Mouse (Mus musculus) spleen, postnatal 4 days (tissue): Measurements from ENCODE around the gene Ttll4.
A peak's percentile ranks its signal among the peaks of the same experiment; 100 is the strongest.

Experiments used
- DNase-seq, 2 experiments: peaks; one replicate each; pipeline ENCODE4 v3.0.0; 2022; ENCODE audit warnings: low spot score in 2 of 2

Ttll4 gene

DNA sequence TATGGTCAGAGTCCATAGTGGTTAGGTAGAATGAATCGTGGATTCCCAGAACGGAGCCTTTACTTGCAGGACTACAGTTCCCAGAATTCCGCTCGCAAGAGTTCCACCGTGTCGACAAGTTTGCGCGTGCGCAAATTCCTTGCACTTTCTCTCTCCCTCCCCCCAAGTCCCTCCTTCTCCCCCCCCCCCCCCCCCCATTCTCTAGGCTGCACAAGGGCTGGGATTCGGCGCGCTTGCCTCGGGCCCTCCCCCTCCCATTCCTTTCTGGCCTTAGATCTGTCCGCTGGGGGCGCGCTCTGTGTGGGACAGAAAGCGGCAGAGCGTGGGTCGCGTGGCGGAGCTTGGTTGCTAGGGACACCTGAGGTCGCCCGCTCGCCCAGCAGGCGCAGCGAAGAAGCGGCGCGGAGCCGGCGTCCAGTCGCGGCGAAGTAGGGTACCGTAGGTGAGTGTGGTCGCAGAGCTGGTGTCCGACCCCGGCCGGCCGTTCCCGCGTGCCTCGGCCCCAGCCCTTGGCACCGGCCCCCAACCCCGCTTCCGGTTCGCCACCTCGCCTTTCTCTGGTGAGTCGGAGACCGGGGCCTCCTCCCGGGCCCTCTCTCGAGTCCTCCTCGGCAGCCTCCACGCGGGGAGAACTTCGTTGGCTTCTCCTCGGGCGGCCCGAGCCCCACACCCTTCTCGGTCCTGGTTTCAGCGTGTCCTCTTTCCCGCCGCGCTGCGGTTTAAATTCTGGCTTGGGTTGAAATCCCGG, at the start of gene Ttll4:
TSS of gene Ttll4 (plus strand) at position 298 of the 748 bp plus-strand sequence.
- DNase-seq: peak; percentile 86 to 92

DNA sequence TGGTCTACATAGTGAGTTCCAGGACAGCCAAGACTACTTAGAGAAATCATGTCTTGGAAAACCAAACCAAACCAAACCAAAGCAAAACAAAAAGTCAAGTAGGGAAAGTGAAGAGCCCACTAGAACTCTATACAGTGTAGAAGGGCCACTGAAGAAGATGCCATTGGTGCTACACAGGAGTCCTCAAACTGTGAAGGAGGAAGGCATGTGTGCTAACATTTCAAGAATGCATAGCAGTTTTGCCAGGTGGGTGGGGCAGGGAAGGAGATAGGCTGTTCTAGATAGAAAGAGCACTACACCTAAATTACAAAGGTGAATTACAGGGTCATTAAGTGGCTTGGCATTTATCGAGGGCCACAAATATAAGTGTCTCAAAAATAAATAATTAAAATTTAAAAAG, 37.4 kb upstream of the Ttll4 start:
- no peak for DNase-seq

- no peak for DNase-seq
These were observed 35.5 kb upstream of the Ttll4 start for GRCm38 (mm10) chr1:74626076-74626475.

DNA sequence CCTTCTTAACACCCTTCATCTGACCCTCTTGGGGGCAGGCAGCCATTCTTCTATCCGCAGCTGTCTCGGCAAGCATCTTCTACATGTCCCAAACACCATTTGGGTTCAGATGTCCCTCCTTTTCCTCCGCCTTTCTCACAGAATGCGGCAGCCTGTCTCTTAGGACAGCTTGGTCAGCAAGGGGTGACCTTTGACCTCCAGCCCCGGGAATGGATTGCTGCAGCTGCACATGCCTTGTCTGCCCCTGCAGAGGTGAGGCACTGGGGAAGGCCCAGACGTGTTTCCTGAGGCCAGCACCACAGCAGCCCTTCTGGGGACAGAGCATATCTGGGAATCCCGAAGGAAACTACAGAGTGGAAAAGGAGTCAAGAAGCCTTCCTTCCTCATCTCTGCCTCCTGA, 33.5 kb upstream of the Ttll4 start:
- no peak for DNase-seq

- no peak for DNase-seq
These were observed 28.8 kb upstream of the Ttll4 start for GRCm38 (mm10) chr1:74632734-74633133.

DNA sequence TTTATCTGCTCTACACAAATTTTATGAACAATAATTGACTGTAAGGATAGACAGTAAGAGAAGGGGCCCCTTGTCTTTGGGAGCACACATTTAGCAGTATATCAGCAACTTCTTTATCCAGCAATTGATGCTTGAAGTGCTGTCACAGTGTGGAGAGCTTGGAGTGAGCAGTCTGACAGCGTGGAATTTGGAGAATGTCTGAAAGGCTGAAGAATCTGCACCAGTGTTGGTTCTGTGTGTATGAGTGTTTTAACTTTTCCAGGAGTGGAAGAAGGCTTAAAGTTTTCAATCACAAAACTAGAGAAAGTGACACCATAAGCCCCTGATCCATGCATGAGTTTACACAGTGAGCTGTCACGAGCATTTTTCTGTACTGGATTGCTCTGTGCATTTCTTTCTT, 18.0 kb upstream of the Ttll4 start:
- DNase-seq: no peak

DNA sequence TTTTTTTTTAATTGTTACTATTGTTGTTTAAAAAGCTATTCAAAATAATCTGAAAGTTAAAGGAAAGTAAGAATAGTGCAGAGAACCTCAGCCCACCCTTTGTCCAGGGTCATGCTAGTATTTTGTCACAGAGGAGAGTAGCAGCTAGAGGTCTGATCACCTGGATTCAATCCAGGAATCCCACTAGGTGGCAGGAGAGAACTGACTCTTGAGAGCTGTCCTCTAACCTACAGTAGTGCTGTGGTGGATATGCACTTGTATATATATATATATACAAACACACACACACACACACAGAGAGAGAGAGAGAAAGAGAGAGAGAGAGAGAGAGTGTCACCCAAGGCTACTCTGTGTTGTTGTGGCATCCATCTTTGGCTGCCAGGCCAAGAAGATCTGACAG, 17.6 kb upstream of the Ttll4 start:
- DNase-seq: no peak

DNA sequence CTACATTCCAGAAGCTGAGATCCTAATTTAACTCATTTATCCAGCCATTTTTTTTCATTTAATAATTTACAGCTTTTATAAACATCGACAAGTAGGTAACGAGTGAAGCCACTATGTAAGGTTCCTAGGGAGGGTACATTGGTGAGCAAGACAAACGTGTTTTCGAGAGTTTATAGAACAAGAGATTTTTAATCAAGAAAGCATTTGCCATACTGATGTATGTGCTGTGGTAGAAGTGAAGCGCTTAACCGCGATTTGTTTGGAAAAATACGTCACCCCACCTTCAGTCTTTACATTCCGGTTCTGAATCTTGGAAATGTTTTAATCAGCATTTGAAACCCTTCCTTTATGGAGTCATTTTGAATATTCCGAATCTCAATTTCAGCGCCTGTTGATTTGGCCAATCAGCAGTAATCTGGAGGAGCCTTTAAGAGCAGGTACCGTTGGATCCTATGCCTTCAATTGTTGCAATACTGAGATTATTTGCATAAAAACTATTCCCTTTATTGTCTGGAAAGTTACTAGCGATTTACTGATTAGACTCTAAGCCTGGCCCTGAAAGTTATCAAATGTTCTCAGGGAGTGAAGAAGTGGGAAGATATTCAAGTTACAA, 814 bp downstream of the Ttll4 start:
- no peak for DNase-seq

GRCm38 (mm10) chr1:74665153-74665552, 3.6 kb downstream of the Ttll4 start:
- no peak for DNase-seq

DNA sequence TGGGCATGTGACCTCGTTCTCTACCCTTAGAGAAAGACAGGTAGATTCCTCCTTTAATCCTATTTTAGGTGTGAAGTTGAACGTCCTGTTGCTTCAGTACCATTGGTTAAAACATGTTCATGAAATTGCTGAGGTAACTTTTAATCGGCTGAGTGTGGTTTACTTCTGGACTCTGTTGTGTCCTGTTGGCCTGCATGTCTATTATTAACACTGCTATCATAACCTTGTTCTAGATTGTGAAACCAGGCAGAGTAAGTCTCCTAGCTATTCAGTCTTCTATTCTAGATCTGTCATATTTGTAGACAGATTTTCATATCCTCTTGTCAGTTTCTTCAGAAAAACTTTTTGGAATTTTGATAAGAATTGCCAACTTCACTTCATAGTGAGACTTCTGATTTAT, 6.8 kb downstream of the Ttll4 start:
- DNase-seq: no peak

DNA sequence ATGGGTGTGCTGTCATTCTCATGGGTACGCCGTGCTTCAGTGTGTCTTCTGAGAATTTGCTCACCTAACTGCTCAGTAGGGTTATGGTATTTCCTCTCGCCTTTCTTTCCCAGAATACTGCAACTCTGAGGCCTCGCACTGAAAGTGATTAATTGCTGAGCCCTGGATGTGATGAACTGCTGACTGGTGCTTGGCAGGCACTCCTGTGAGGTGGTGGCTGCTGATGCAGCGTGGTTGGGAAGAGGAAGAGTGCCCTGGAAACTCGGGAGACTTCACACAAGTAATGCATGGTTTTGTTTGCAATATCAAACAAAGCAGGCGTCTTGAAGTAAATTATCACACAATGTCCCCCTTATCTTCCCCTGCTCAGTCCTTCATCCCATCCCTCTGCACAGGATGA, 11.2 kb downstream of the Ttll4 start:
- DNase-seq: no peak

DNA sequence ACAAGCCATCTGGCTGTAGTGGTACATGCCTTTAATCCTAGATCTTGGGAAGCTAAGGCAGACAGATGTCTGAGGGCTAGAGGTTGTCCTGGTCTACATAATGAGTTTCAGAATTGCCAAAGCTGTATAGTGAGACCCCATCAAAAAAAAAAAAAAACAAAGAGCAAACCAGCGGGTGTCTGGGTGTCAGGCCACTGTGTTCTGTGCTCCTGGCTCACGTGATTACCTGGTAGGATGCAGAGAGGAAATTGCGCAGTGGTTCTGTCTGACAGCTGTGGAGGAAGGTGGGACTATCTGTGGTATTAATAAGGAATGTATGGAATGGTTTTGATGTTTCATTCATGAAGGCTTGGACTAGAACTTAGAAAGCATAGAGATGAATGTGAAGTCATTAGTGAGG, 15.3 kb downstream of the Ttll4 start:
- DNase-seq: no peak

GRCm38 (mm10) chr1:74677843-74678242, 16.3 kb downstream of the Ttll4 start:
- no peak for DNase-seq

- no peak for DNase-seq
These were observed 25.6 kb downstream of the Ttll4 start for GRCm38 (mm10) chr1:74687131-74687530.

- no peak for DNase-seq
These were observed 32.5 kb downstream of the Ttll4 start for GRCm38 (mm10) chr1:74693891-74694583.

DNA sequence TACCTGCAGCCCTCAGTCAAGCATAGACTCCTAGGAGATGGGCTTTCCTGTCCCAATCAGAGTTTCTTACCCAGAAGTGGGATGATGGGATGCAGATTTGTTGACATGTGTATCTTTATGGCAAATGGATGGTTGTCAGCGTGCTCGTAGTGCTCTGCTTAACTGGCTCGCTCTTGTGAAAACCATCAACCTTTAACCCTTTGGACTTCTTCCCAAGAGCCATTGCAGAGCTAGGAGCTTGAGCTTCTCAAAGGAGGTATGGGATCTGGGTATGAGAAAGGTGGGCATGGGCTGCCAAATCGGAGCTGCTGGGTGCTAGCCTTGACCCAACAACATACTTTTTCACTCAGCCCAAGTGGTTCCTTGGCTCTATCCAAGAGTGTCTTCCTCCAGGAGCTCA, 34.3 kb downstream of the Ttll4 start:
- DNase-seq: no peak

DNA sequence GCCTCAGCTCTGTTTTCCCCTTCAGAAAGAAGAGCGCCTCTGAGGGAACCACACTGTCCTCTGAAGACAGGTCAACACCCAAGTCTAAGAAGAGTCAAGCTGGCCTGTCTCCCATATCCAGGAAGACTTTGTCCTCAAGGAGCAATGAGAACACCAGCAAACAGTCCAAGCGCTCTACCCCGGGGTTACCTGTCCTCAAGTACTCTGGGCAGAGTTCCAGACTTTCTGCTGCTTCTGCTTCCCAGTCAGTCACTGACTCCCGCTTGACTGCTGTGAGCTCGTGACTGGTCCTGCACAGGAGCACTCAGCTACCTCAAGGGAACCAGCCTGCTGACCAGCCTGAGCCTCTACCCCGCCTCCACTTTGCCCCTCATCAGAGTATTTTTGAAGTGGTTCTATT, 35.9 kb downstream of the Ttll4 start:
- DNase-seq: no peak

DNA sequence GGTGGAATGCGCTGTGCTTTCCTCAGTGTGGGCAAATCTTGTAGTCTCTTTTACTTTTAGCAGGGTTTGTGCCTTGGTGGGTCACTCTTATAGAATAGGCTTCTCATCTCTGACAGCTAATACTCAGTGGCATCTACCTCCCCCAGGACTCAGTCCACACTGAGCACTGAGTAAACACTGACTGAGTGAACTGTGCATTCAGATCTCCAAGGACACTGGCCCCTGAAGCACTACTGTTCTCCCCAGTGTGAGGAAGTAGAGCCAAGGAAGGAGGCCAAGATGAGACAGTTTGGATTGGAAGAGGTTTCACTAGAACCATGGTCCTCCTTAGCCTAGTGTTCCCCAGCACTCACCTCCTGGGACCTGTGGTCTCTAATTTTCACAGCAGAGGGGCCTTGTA, 36.8 kb downstream of the Ttll4 start:
- no peak for DNase-seq

GRCm38 (mm10) chr1:74698791-74699190, 37.2 kb downstream of the Ttll4 start:
- DNase-seq: no peak

GRCm38 (mm10) chr1:74702142-74702553, 40.6 kb downstream of the Ttll4 start:
- DNase-seq: no peak

- DNase-seq: no peak
These were observed 42.6 kb downstream of the Ttll4 start for GRCm38 (mm10) chr1:74704156-74704555.

DNA sequence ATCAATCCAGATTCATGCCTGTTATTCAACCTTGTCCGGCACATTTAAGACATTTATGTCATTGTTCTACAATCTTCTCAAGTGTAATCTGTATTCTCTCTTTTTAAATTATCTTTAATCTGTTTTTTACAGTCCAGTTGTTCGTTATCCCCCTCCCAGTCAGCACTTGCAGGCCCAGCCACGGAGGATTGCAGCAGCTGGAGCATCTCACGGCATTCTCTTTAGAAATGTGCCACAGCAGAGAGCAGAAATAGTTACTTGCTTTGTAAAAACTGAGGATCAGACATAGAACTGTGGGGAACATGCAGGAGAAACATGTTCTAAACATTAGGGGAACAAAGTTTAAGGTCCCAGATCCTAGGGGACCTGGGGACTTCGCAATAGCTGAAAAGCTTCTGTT, 43.5 kb downstream of the Ttll4 start:
- no peak for DNase-seq

GRCm38 (mm10) chr1:74709566-74709965, 48.0 kb downstream of the Ttll4 start:
- DNase-seq: no peak
